In the genomic region with DNA sequence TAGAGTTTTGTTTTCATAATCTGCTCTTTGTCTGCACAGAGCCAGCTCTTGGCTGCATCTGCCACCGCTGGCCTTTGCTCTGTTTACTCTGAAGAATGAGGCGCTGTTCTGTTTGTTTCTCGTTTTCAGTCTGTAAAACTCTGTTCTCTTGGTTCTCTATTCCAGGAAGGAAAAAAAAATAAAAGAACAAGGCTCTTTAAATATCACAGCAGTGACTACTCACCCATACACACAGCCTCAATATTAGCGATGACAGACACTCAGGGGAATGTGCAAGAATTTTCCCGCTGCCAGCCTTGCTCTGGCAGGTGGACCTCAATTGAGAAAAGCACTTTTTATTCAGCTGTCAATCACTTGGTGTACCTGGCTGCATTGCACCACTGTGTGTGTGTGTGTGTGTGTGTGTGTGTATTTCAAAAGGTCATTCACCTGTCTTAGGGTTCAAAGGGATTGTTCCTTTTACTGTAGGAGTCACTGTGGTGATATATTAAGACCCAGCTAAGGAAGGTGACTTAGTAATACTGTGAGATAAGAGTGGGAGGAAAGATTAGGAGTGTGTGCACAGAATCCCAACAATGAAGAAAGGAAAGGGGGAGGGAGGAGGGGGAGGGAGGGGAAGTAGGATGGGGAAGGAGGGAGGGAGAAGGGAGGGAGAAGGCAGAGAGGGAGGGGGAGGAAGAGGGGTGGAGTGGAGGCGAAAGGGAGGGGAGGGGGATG, we compare ENCODE assay signal across 9 mouse cellular contexts. TPM values are rescaled to one million over a fixed set of nuclear protein-coding genes. Genes with fewer than 3 reads are reported as not detected.
DNase-seq lines count a peak whose midpoint lies in the region; ATAC-seq and TF ChIP-seq lines count a peak whose summit lies in the region.
"Had no signal": no experiment of that assay in that cellular context is flagged by ENCODE, and none has a peak within 500 bp of the region (broad histone marks: within the 10 kb centered on the region; RNA-seq: fewer than 3 reads in every experiment).

No protein-coding gene starts in this region.

- peak; percentile 39; the same call in 1 of the 2 replicates for ATAC-seq in heart, embryonic 13.5 days (ENCODE audit: extremely low read depth, insufficient number of reproducible peaks, low FRiP score, low TSS enrichment)
- ATAC-seq in liver, postnatal 0 days: peak; percentile 88
- ATAC-seq in activated CD4-positive, CD25-positive, alpha-beta regulatory T cell, adult 4 months: no peak

- peaks cover 71% of the 10 kb centered on the region for H3K4me1 ChIP-seq in heart, embryonic 13.5 days
- peaks cover 28% of the 10 kb centered on the region for H3K4me1 ChIP-seq in liver, postnatal 0 days (ENCODE audit: insufficient read depth)

- H3K9ac ChIP-seq in heart, embryonic 13.5 days: peak overlapping the region; percentile 48; the same call in 1 of the 2 replicates
- peak overlapping the region; percentile 38; the same call in 1 of the 2 replicates for H3K9ac ChIP-seq in liver, postnatal 0 days (replicated peaks)
- H3K9ac ChIP-seq: embryonic facial prominence, embryonic 13.5 days had no signal

- no peak for TF ChIP-seq CTCF in liver, postnatal 0 days (IDR thresholded peaks at IDR 0.05; ENCODE audit: low read depth)

- H3K4me3 ChIP-seq in heart, embryonic 13.5 days: no peak overlapping the region
- no peak overlapping the region for H3K4me3 ChIP-seq in liver, postnatal 0 days (ENCODE audit: low read depth, low read length)
- H3K4me3 ChIP-seq: embryonic facial prominence, embryonic 13.5 days had no signal

- H3K27ac ChIP-seq in heart, embryonic 13.5 days (replicated peaks): peak overlapping the region; percentile 74
- peak overlapping the region; percentile 90 for H3K27ac ChIP-seq in liver, postnatal 0 days (ENCODE audit: low read depth)

- peak; percentile 90 for DNase-seq in heart, adult 11 months
- no peak for DNase-seq in heart, postnatal 14 days
- DNase-seq in MN1 (ENCODE audit: low spot score): peak; percentile 42
- peak; percentile 63 for DNase-seq in liver, postnatal 0 days
- no peak for DNase-seq in thymus, adult 18-20 months
- no peak for DNase-seq in layer of hippocampus, postnatal 25 days (ENCODE audit: extremely low spot score in 1 of 2, low spot score in 1 of 2)

- TF ChIP-seq EP300 in liver, postnatal 0 days (IDR thresholded peaks at IDR 0.05; ENCODE audit: low read depth): peak; percentile 60; the same call in 1 of the 2 replicates

- H3K27me3 ChIP-seq in heart, embryonic 13.5 days (replicated peaks): peaks cover 6% of the 10 kb centered on the region
- 0 out of 2 replicates have a peak, but pooled peaks cover 3% of the 10 kb centered on the region for H3K27me3 ChIP-seq in liver, postnatal 0 days (ENCODE audit: insufficient read depth, low read length)
- H3K27me3 ChIP-seq: embryonic facial prominence, embryonic 13.5 days had no signal

- no peaks in the 10 kb centered on the region for H3K9me3 ChIP-seq in heart, embryonic 13.5 days
- H3K9me3 ChIP-seq in liver, postnatal 0 days (ENCODE audit: low read length): no peaks in the 10 kb centered on the region
- H3K9me3 ChIP-seq: embryonic facial prominence, embryonic 13.5 days had no signal

- H3K4me2 ChIP-seq in heart, embryonic 13.5 days: peak overlapping the region; percentile 44
- peak overlapping the region; percentile 52 for H3K4me2 ChIP-seq in liver, postnatal 0 days (ENCODE audit: low read depth, low read length)
- H3K4me2 ChIP-seq: embryonic facial prominence, embryonic 13.5 days had no signal

- no peaks in the 10 kb centered on the region for H3K36me3 ChIP-seq in heart, embryonic 13.5 days
- no peaks in the 10 kb centered on the region for H3K36me3 ChIP-seq in liver, postnatal 0 days (replicated peaks; ENCODE audit: insufficient read depth, low read length)
- H3K36me3 ChIP-seq: embryonic facial prominence, embryonic 13.5 days had no signal

- 17% methylated on average over 6 of the region's 6 CpGs for WGBS in heart, embryonic 13.5 days
- WGBS in liver, postnatal 0 days (ENCODE audit: insufficient replicate concordance): 27% methylated on average over 6 of the region's 6 CpGs

- intact Hi-C loops in heart, postnatal 14 days (cut with DNase I): no loop called here

RNA-seq across cellular contexts. Expression of a gene that starts 42.7 kb away (rescaled TPM):
- total RNA-seq in heart, postnatal 14 days (2021): 10 to 100 TPM; 14.6 to 31.6 TPM
- polyA plus RNA-seq in heart, embryonic 13.5 days (2015; fragmentation: Nextera tagmentation; extraction: Ambion mirVana): 3.0 and 3.2 TPM in 2 replicates
- polyA plus RNA-seq in liver, postnatal 0 days (2015; fragmentation: Nextera tagmentation; extraction: Ambion mirVana): 4.4 and 5.7 TPM in 2 replicates
- polyA plus RNA-seq in activated CD4-positive, CD25-positive, alpha-beta regulatory T cell, adult 4 months (2017; shearing (Covaris generic)): under 1 TPM; 0.48 to 0.83 TPM
- total RNA-seq in layer of hippocampus, postnatal 25 days (2021): 10 to 100 TPM; 60.7 to 69.3 TPM

Comparison
In these comparisons a context has a peak if more than half of its experiments do, and no peak if none do; other contexts are left out.
1. DNase-seq: peak in heart, adult 11 months (single experiment), MN1 (single experiment) and liver, postnatal 0 days (single experiment); none in heart, postnatal 14 days (0 of 2), thymus, adult 18-20 months (0 of 2) and layer of hippocampus, postnatal 25 days (0 of 2).